Mouse (Mus musculus) midbrain, embryonic 10.5 days (tissue): ENCODE results near the gene Galnt6. TPM values are rescaled to one million over a fixed set of nuclear protein-coding genes. Genes with fewer than 3 reads are reported as not detected.
A peak's percentile ranks its signal among the peaks of the same experiment; 100 is the strongest.

Experiments used
- DNase-seq: peaks from one replicate; pipeline ENCODE4 v3.0.0-alpha.2; 2017; ENCODE audit warnings: low spot score
- H3K27ac ChIP-seq: fragments of 300-500 bp; sonication (generic); replicated peaks from 2 replicates; pipeline ENCODE4 v1.5.1; 2016; ENCODE audit warnings: mild to moderate bottlenecking
- H3K27me3 ChIP-seq: fragments of 300-500 bp; sonication (generic); 2 replicates; pipeline ENCODE4 v1.6.1; 2016; ENCODE audit warnings: low read depth, mild to moderate bottlenecking; ENCODE audit not compliant: poor library complexity, severe bottlenecking
- H3K36me3 ChIP-seq: fragments of 300-500 bp; sonication (generic); 2 replicates; pipeline ENCODE4 v1.6.1; 2016; ENCODE audit warnings: mild to moderate bottlenecking, moderate library complexity
- H3K4me1 ChIP-seq: fragments of 300-500 bp; sonication (generic); 2 replicates; pipeline ENCODE4 v1.6.1; 2016
- H3K4me3 ChIP-seq: fragments of 300-500 bp; sonication (generic); 2 replicates; pipeline ENCODE4 v1.5.1; 2016; ENCODE audit warnings: mild to moderate bottlenecking, moderate library complexity
- H3K9me3 ChIP-seq: fragments of 300-500 bp; sonication (generic); replicated peaks from 2 replicates; pipeline ENCODE4 v1.6.1; 2016; ENCODE audit warnings: mild to moderate bottlenecking
- WGBS: fragments of 180-500 bp; shearing (Covaris S2); methylation state at CpG from one replicate; pipeline ENCODE4 v1.1.7; 2016; 5-methylcytosine and 5-hydroxymethylcytosine counted together
- polyA plus RNA-seq: library from polyadenylated mRNA; unstranded; fragments of >200 nt; fragmentation: Nextera tagmentation; extraction: Ambion mirVana; gene quantifications from 2 replicates; pipeline ENCODE4 v1.2.1, GENCODE M21; 2016

Galnt6 gene
- polyA plus RNA-seq, 1 experiment from 2014 or later, result 0.07 TPM

- Histone ChIP-seq H3K4me1 (peaks cover 16% of the 10 kb centered on the region), H3K4me3 (no peak overlapping the region), H3K27me3 (peaks cover 22% of the 10 kb centered on the region), H3K36me3 (no peaks in the 10 kb centered on the region), H3K27ac (no peak overlapping the region), H3K9me3 (peaks cover 14% of the 10 kb centered on the region)
- no peak for DNase-seq
- 85% methylated on average over 6 of the region's 6 CpGs for WGBS
Measured at GRCm38 (mm10) chr15:100686434-100686833, 42.7 kb downstream of the Galnt6 start.

GRCm38 (mm10) chr15:100685849-100686248, 43.3 kb downstream of the Galnt6 start:
- 92% methylated on average over 8 of the region's 8 CpGs for WGBS

GRCm38 (mm10) chr15:100685255-100685654, 43.9 kb downstream of the Galnt6 start:
- Histone ChIP-seq H3K4me1 (peaks cover 20% of the 10 kb centered on the region), H3K9me3 (peaks cover 3% of the 10 kb centered on the region), H3K4me3 (no peak overlapping the region), H3K36me3 (no peaks in the 10 kb centered on the region), H3K27me3 (peaks cover 22% of the 10 kb centered on the region), H3K27ac (no peak overlapping the region)
- DNase-seq, result no peak
- 25% methylated on average over 13 of the region's 13 CpGs for WGBS

More at GRCm38 (mm10) chr15:100685849-100686248, 43.3 kb downstream of the Galnt6 start:
- H3K9me3 ChIP-seq, result peaks cover 9% of the 10 kb centered on the region
- H3K4me1 ChIP-seq, result peaks cover 20% of the 10 kb centered on the region
- no peak overlapping the region for H3K27ac ChIP-seq
- peaks cover 22% of the 10 kb centered on the region for H3K27me3 ChIP-seq
- no peak for DNase-seq
- no peak overlapping the region for H3K4me3 ChIP-seq
- no peaks in the 10 kb centered on the region for H3K36me3 ChIP-seq

GRCm38 (mm10) chr15:100684450-100684849, 44.7 kb downstream of the Galnt6 start:
- H3K4me1 ChIP-seq, result peaks cover 20% of the 10 kb centered on the region
- no peak overlapping the region for H3K4me3 ChIP-seq
- DNase-seq, result no peak
- no peaks in the 10 kb centered on the region for H3K9me3 ChIP-seq
- 77% methylated on average over 10 of the region's 10 CpGs for WGBS
- H3K36me3 ChIP-seq, result no peaks in the 10 kb centered on the region
- H3K27ac ChIP-seq, result no peak overlapping the region
- peaks cover 22% of the 10 kb centered on the region for H3K27me3 ChIP-seq

- Histone ChIP-seq H3K27ac (no peak overlapping the region), H3K36me3 (no peaks in the 10 kb centered on the region), H3K9me3 (no peaks in the 10 kb centered on the region), H3K4me1 (peaks cover 20% of the 10 kb centered on the region), H3K27me3 (peaks cover 22% of the 10 kb centered on the region), H3K4me3 (no peak overlapping the region)
- peak; percentile 75 for DNase-seq
- WGBS, result 47% methylated on average over 2 of the region's 2 CpGs
Measured at GRCm38 (mm10) chr15:100683041-100683440, 46.1 kb downstream of the Galnt6 start.

- peak; percentile 28 for DNase-seq
- peaks cover 14% of the 10 kb centered on the region for H3K4me1 ChIP-seq
- WGBS, result 31% methylated on average over 7 of the region's 7 CpGs
Measured at GRCm38 (mm10) chr15:100681770-100682169, 47.4 kb downstream of the Galnt6 start.

GRCm38 (mm10) chr15:100680381-100680780, 48.8 kb downstream of the Galnt6 start:
- Histone ChIP-seq H3K27ac (no peak overlapping the region; the same call in 1 of the 2 replicates), H3K9me3 (no peaks in the 10 kb centered on the region), H3K36me3 (no peaks in the 10 kb centered on the region), H3K4me1 (peaks cover 13% of the 10 kb centered on the region), H3K4me3 (no peak overlapping the region), H3K27me3 (peaks cover 11% of the 10 kb centered on the region)
- no peak for DNase-seq
- WGBS, result 65% methylated on average over 3 of the region's 3 CpGs

More at GRCm38 (mm10) chr15:100681770-100682169, 47.4 kb downstream of the Galnt6 start:
- Histone ChIP-seq H3K27me3 (peaks cover 22% of the 10 kb centered on the region), H3K27ac (no peak overlapping the region), H3K36me3 (no peaks in the 10 kb centered on the region), H3K9me3 (no peaks in the 10 kb centered on the region), H3K4me3 (no peak overlapping the region)

GRCm38 (mm10) chr15:100679005-100679404, 50.2 kb downstream of the Galnt6 start:
- WGBS, result 96% methylated on average over 14 of the region's 14 CpGs
- no peaks in the 10 kb centered on the region for H3K9me3 ChIP-seq
- H3K36me3 ChIP-seq, result no peaks in the 10 kb centered on the region
- no peak for DNase-seq
- no peaks in the 10 kb centered on the region for H3K27me3 ChIP-seq
- peaks cover 15% of the 10 kb centered on the region for H3K4me1 ChIP-seq
- no peak overlapping the region for H3K27ac ChIP-seq
- no peak overlapping the region for H3K4me3 ChIP-seq

- H3K27ac ChIP-seq, result no peak overlapping the region
- H3K27me3 ChIP-seq, result no peaks in the 10 kb centered on the region
- H3K36me3 ChIP-seq, result no peaks in the 10 kb centered on the region
- H3K4me1 ChIP-seq, result peaks cover 19% of the 10 kb centered on the region
- WGBS, result 80% methylated on average over 12 of the region's 12 CpGs
- no peak overlapping the region for H3K4me3 ChIP-seq
- H3K9me3 ChIP-seq, result no peaks in the 10 kb centered on the region
- no peak for DNase-seq
Measured at GRCm38 (mm10) chr15:100678581-100678980, 50.6 kb downstream of the Galnt6 start.

GRCm38 (mm10) chr15:100677675-100678074, 51.5 kb downstream of the Galnt6 start:
- peaks cover 23% of the 10 kb centered on the region for H3K4me1 ChIP-seq
- H3K9me3 ChIP-seq, result no peaks in the 10 kb centered on the region
- H3K36me3 ChIP-seq, result no peaks in the 10 kb centered on the region
- 91% methylated on average over 8 of the region's 8 CpGs for WGBS
- H3K27me3 ChIP-seq, result no peaks in the 10 kb centered on the region
- H3K4me3 ChIP-seq, result no peak overlapping the region
- H3K27ac ChIP-seq, result no peak overlapping the region
- DNase-seq, result no peak

GRCm38 (mm10) chr15:100676521-100676920, 52.7 kb downstream of the Galnt6 start:
- WGBS, result 94% methylated on average over 1 of the region's 1 CpGs

GRCm38 (mm10) chr15:100675486-100675885, 53.7 kb downstream of the Galnt6 start:
- no peaks in the 10 kb centered on the region for H3K27me3 ChIP-seq
- WGBS, result 69% methylated on average over 3 of the region's 3 CpGs
- no peak for DNase-seq
- peaks cover 14% of the 10 kb centered on the region for H3K4me1 ChIP-seq
- H3K36me3 ChIP-seq, result no peaks in the 10 kb centered on the region
- no peak overlapping the region for H3K27ac ChIP-seq
- H3K9me3 ChIP-seq, result no peaks in the 10 kb centered on the region
- no peak overlapping the region for H3K4me3 ChIP-seq

More at GRCm38 (mm10) chr15:100676521-100676920, 52.7 kb downstream of the Galnt6 start:
- no peak overlapping the region for H3K4me3 ChIP-seq
- no peaks in the 10 kb centered on the region for H3K27me3 ChIP-seq
- no peaks in the 10 kb centered on the region for H3K9me3 ChIP-seq
- H3K36me3 ChIP-seq, result no peaks in the 10 kb centered on the region
- peaks cover 18% of the 10 kb centered on the region for H3K4me1 ChIP-seq
- no peak overlapping the region for H3K27ac ChIP-seq
- no peak for DNase-seq

GRCm38 (mm10) chr15:100674566-100674965, 54.6 kb downstream of the Galnt6 start:
- 0 out of 2 replicates have a peak overlapping the region, but pooled peaks have one; percentile 42 for H3K27ac ChIP-seq
- DNase-seq, result no peak
- WGBS, result 86% methylated on average over 10 of the region's 10 CpGs
- no peak overlapping the region for H3K4me3 ChIP-seq
- H3K9me3 ChIP-seq, result no peaks in the 10 kb centered on the region
- H3K4me1 ChIP-seq, result peaks cover 14% of the 10 kb centered on the region
- H3K27me3 ChIP-seq, result no peaks in the 10 kb centered on the region
- H3K36me3 ChIP-seq, result no peaks in the 10 kb centered on the region
